Comparison of ENCODE assay signal across 9 mouse cellular contexts in genomic region chr11:113807086-113807485, GRCm38 (mm10). TPM values are rescaled to one million over a fixed set of nuclear protein-coding genes. Genes with fewer than 3 reads are reported as not detected.
DNase-seq lines count a peak whose midpoint lies in the region; ATAC-seq and TF ChIP-seq lines count a peak whose summit lies in the region.
"Had no signal": no experiment of that assay in that cellular context is flagged by ENCODE, and none has a peak within 500 bp of the region (broad histone marks: within the 10 kb centered on the region; RNA-seq: fewer than 3 reads in every experiment).

No protein-coding gene starts in this region.

- no peak for TF ChIP-seq CTCF in hindbrain, postnatal 0 days (IDR thresholded peaks at IDR 0.05; ENCODE audit: low read depth)
- TF ChIP-seq CTCF in midbrain, postnatal 0 days (IDR thresholded peaks at IDR 0.05), result no peak

- no peaks in the 10 kb centered on the region for H3K36me3 ChIP-seq in hindbrain, postnatal 0 days (ENCODE audit: insufficient read depth, low read length)
- 0 out of 2 replicates have a peak, but pooled peaks cover 4% of the 10 kb centered on the region for H3K36me3 ChIP-seq in hindbrain, embryonic 13.5 days
- H3K36me3 ChIP-seq in heart, embryonic 14.5 days (ENCODE audit: control insufficient read depth, insufficient read depth, low read length), result no peaks in the 10 kb centered on the region
- H3K36me3 ChIP-seq in limb, embryonic 10.5 days, result no peaks in the 10 kb centered on the region
- H3K36me3 ChIP-seq in midbrain, postnatal 0 days (ENCODE audit: insufficient read depth, low read length), result no peaks in the 10 kb centered on the region
- H3K36me3 ChIP-seq in forebrain, embryonic 11.5 days (ENCODE audit: control insufficient read depth, insufficient read depth, low read length), result no peaks in the 10 kb centered on the region
- H3K36me3 ChIP-seq: limb, embryonic 12.5 days had no signal

- peak overlapping the region; percentile 12; the same call in 1 of the 2 replicates for H3K27ac ChIP-seq in hindbrain, postnatal 0 days
- no peak overlapping the region; the same call in 1 of the 2 replicates for H3K27ac ChIP-seq in hindbrain, embryonic 13.5 days
- no peak overlapping the region for H3K27ac ChIP-seq in heart, embryonic 14.5 days (replicated peaks in 1 of 2; ENCODE audit: control insufficient read depth in 1 of 2, insufficient read depth in 1 of 2, low read depth in 2 of 2, low read length in 2 of 2)
- H3K27ac ChIP-seq in limb, embryonic 10.5 days, result peak overlapping the region; percentile 47
- H3K27ac ChIP-seq in midbrain, postnatal 0 days (ENCODE audit: low read depth, low read length), result no peak overlapping the region
- H3K27ac ChIP-seq in forebrain, embryonic 11.5 days (ENCODE audit: low read depth, low read length), result no peak overlapping the region

- 30% methylated on average over 9 of the region's 9 CpGs for WGBS in hindbrain, postnatal 0 days
- WGBS in hindbrain, embryonic 13.5 days, result 24% methylated on average over 9 of the region's 9 CpGs
- WGBS in heart, embryonic 14.5 days, result 19% methylated on average over 9 of the region's 9 CpGs
- 10% methylated on average over 9 of the region's 9 CpGs for WGBS in limb, embryonic 10.5 days
- WGBS in midbrain, postnatal 0 days, result 42% methylated on average over 8 of the region's 9 CpGs
- WGBS in forebrain, embryonic 11.5 days, result 31% methylated on average over 9 of the region's 9 CpGs

- no peak overlapping the region for H3K4me3 ChIP-seq in hindbrain, postnatal 0 days (ENCODE audit: low read length)
- H3K4me3 ChIP-seq in hindbrain, embryonic 13.5 days, result no peak overlapping the region
- no peak overlapping the region for H3K4me3 ChIP-seq in heart, embryonic 14.5 days (ENCODE audit: control insufficient read depth in 1 of 2, insufficient read depth in 1 of 2, low read depth in 1 of 2, low read length in 2 of 2)
- no peak overlapping the region for H3K4me3 ChIP-seq in limb, embryonic 10.5 days
- H3K4me3 ChIP-seq in midbrain, postnatal 0 days (ENCODE audit: low read depth, low read length), result no peak overlapping the region
- H3K4me3 ChIP-seq in forebrain, embryonic 11.5 days (ENCODE audit: low read depth, low read length), result no peak overlapping the region
- H3K4me3 ChIP-seq: limb, embryonic 12.5 days had no signal

- DNase-seq in hindbrain, postnatal 0 days (ENCODE audit: low spot score), result no peak
- no peak for DNase-seq in limb, embryonic 10.5 days (ENCODE audit: low spot score)
- DNase-seq in midbrain, postnatal 0 days (ENCODE audit: low spot score), result peak; percentile 30
- DNase-seq in forebrain, embryonic 11.5 days (ENCODE audit: low spot score), result no peak
- no peak for DNase-seq in thymus, postnatal 36 days

- no peak overlapping the region for H3K9ac ChIP-seq in hindbrain, postnatal 0 days (replicated peaks; ENCODE audit: low read length)
- H3K9ac ChIP-seq in hindbrain, embryonic 13.5 days, result no peak overlapping the region
- H3K9ac ChIP-seq in heart, embryonic 14.5 days (ENCODE audit: low read length), result no peak overlapping the region
- H3K9ac ChIP-seq in midbrain, postnatal 0 days (replicated peaks; ENCODE audit: low read length, poor library complexity, severe bottlenecking), result no peak overlapping the region
- H3K9ac ChIP-seq in forebrain, embryonic 11.5 days (ENCODE audit: low read length), result no peak overlapping the region
- H3K9ac ChIP-seq: limb, embryonic 12.5 days had no signal

- no peak overlapping the region for H3K4me2 ChIP-seq in hindbrain, postnatal 0 days (ENCODE audit: low read depth, low read length)
- no peak overlapping the region for H3K4me2 ChIP-seq in hindbrain, embryonic 13.5 days
- H3K4me2 ChIP-seq in heart, embryonic 14.5 days (ENCODE audit: low read length), result no peak overlapping the region
- no peak overlapping the region for H3K4me2 ChIP-seq in midbrain, postnatal 0 days (ENCODE audit: low read depth, low read length, poor library complexity, severe bottlenecking)
- no peak overlapping the region for H3K4me2 ChIP-seq in forebrain, embryonic 11.5 days (ENCODE audit: low read depth, low read length, severe bottlenecking)
- H3K4me2 ChIP-seq: limb, embryonic 12.5 days had no signal

- peak; percentile 28; the same call in 1 of the 2 replicates for ATAC-seq in hindbrain, postnatal 0 days
- no peak for ATAC-seq in hindbrain, embryonic 13.5 days (ENCODE audit: low FRiP score)
- ATAC-seq in heart, embryonic 14.5 days (ENCODE audit: insufficient number of reproducible peaks, insufficient read depth, low FRiP score, low read depth), result peak; percentile 58; the same call in 1 of the 2 replicates
- ATAC-seq in midbrain, postnatal 0 days (ENCODE audit: low FRiP score), result no peak
- ATAC-seq in forebrain, embryonic 11.5 days (replicated peaks; ENCODE audit: low FRiP score), result no peak
- ATAC-seq in erythroblast, adult 5-6 weeks (replicated peaks; ENCODE audit: low FRiP score, poor library complexity, severe bottlenecking), result no peak

- no peaks in the 10 kb centered on the region for H3K9me3 ChIP-seq in hindbrain, postnatal 0 days (ENCODE audit: low read length)
- H3K9me3 ChIP-seq in hindbrain, embryonic 13.5 days, result no peaks in the 10 kb centered on the region
- H3K9me3 ChIP-seq in heart, embryonic 14.5 days (ENCODE audit: control insufficient read depth, low read length), result no peaks in the 10 kb centered on the region
- H3K9me3 ChIP-seq in limb, embryonic 10.5 days (replicated peaks), result no peaks in the 10 kb centered on the region
- no peaks in the 10 kb centered on the region for H3K9me3 ChIP-seq in midbrain, postnatal 0 days (ENCODE audit: low read length)
- no peaks in the 10 kb centered on the region for H3K9me3 ChIP-seq in forebrain, embryonic 11.5 days (ENCODE audit: control insufficient read depth, low read length)
- H3K9me3 ChIP-seq: limb, embryonic 12.5 days had no signal

- H3K4me1 ChIP-seq in hindbrain, postnatal 0 days (ENCODE audit: insufficient read depth, low read length), result 0 out of 2 replicates have a peak, but pooled peaks cover 5% of the 10 kb centered on the region
- peaks cover 37% of the 10 kb centered on the region for H3K4me1 ChIP-seq in hindbrain, embryonic 13.5 days (replicated peaks)
- H3K4me1 ChIP-seq in heart, embryonic 14.5 days (ENCODE audit: control insufficient read depth in 2 of 2, insufficient read depth in 2 of 2, low read length in 2 of 2), result peaks cover 24 to 27% of the 10 kb centered on the region in 2 experiments
- peaks cover 57% of the 10 kb centered on the region for H3K4me1 ChIP-seq in limb, embryonic 10.5 days
- H3K4me1 ChIP-seq in midbrain, postnatal 0 days (ENCODE audit: insufficient read depth, low read length), result 0 out of 2 replicates have a peak, but pooled peaks cover 5% of the 10 kb centered on the region
- peaks cover 28% of the 10 kb centered on the region for H3K4me1 ChIP-seq in forebrain, embryonic 11.5 days (replicated peaks; ENCODE audit: control insufficient read depth, insufficient read depth, low read length)

- H3K27me3 ChIP-seq in hindbrain, postnatal 0 days (ENCODE audit: insufficient read depth, low read length), result no peaks in the 10 kb centered on the region
- no peaks in the 10 kb centered on the region; the same call in 1 of the 2 replicates for H3K27me3 ChIP-seq in hindbrain, embryonic 13.5 days
- H3K27me3 ChIP-seq in heart, embryonic 14.5 days (ENCODE audit: control insufficient read depth, insufficient read depth, low read length), result no peaks in the 10 kb centered on the region
- no peaks in the 10 kb centered on the region for H3K27me3 ChIP-seq in limb, embryonic 10.5 days (ENCODE audit: low read depth, poor library complexity, severe bottlenecking)
- H3K27me3 ChIP-seq in midbrain, postnatal 0 days (ENCODE audit: insufficient read depth, low read length), result no peaks in the 10 kb centered on the region
- H3K27me3 ChIP-seq in forebrain, embryonic 11.5 days (ENCODE audit: control insufficient read depth, insufficient read depth, low read length), result no peaks in the 10 kb centered on the region
- H3K27me3 ChIP-seq: limb, embryonic 12.5 days had no signal

RNA-seq across cellular contexts. Expression of gene Cdc42ep4, which starts 55.4 kb away (rescaled TPM):
- total RNA-seq in hindbrain, postnatal 0 days (2014; rRNA removed), result 104 and 116 TPM in 2 replicates
- polyA plus RNA-seq in hindbrain, postnatal 0 days (2015; fragmentation: Nextera tagmentation; extraction: Ambion mirVana), result 55.7 and 56.4 TPM in 2 replicates
- 73.0 and 73.7 TPM in 2 replicates for polyA plus RNA-seq in hindbrain, embryonic 13.5 days (2015; fragmentation: Nextera tagmentation; extraction: Ambion mirVana)
- 13.3 and 16.8 TPM in 2 replicates for polyA plus RNA-seq in heart, embryonic 14.5 days (2014; fragmentation: Nextera tagmentation; extraction: Ambion mirVana)
- polyA plus RNA-seq in limb, embryonic 10.5 days (2016; fragmentation: Nextera tagmentation; extraction: Ambion mirVana), result 111 and 130 TPM in 2 replicates
- total RNA-seq in midbrain, postnatal 0 days (2014; rRNA removed), result 88.0 and 89.5 TPM in 2 replicates
- polyA plus RNA-seq in midbrain, postnatal 0 days (2015; fragmentation: Nextera tagmentation; extraction: Ambion mirVana), result 60.3 and 63.2 TPM in 2 replicates
- 78.5 and 88.6 TPM in 2 replicates for polyA plus RNA-seq in forebrain, embryonic 11.5 days (2014; fragmentation: Nextera tagmentation; extraction: Ambion mirVana)
- 4.4 and 5.0 TPM in 2 replicates for total RNA-seq in erythroblast, adult 5-6 weeks (2015; ENCODE audit: low replicate concordance)
- 6.7 and 9.9 TPM in 2 replicates for total RNA-seq in erythroblast, adult 5-6 weeks (2017; ENCODE audit: low replicate concordance)

Comparison
In these comparisons a context has a peak if more than half of its experiments do, and no peak if none do; other contexts are left out.
1. ATAC-seq: peak in hindbrain, postnatal 0 days (single experiment) and heart, embryonic 14.5 days (single experiment); none in hindbrain, embryonic 13.5 days (single experiment), midbrain, postnatal 0 days (single experiment), forebrain, embryonic 11.5 days (single experiment) and erythroblast, adult 5-6 weeks (single experiment).
2. H3K27ac ChIP-seq: peak in hindbrain, postnatal 0 days (single experiment) and limb, embryonic 10.5 days (single experiment); none in hindbrain, embryonic 13.5 days (single experiment), heart, embryonic 14.5 days (0 of 2), midbrain, postnatal 0 days (single experiment) and forebrain, embryonic 11.5 days (single experiment).